Mouse (Mus musculus): ENCODE measurements around the gene Vps13d. TPM values are rescaled to one million over a fixed set of nuclear protein-coding genes. Genes with fewer than 3 reads are reported as not detected.
"Not testable (repeated sequence)": the region's sequence is repeated elsewhere in the genome, so short reads cannot be mapped to it uniquely, and the experiment has no call there.

The Vps13d gene
- polyA plus RNA-seq, 1 experiment from 2014 or later: 3.5 TPM

GRCm38 (mm10) chr4:145193406-145193805 lies 1.4 kb downstream of the Vps13d start:
- ATAC-seq (ENCODE audit: insufficient read depth): no peak

GRCm38 (mm10) chr4:145192686-145193085 lies 2.1 kb downstream of the Vps13d start:
- Histone ChIP-seq H3K9ac (no peak overlapping the region), H3K4me1 (replicated peaks) (peaks cover 52% of the 10 kb centered on the region), H3K27me3 (no peaks in the 10 kb centered on the region), H3K36me3 (replicated peaks) (peaks cover 29% of the 10 kb centered on the region), H3K4me2 (peak overlapping the region; percentile 90), H3K27ac (replicated peaks) (no peak overlapping the region), H3K9me3 (replicated peaks) (no peaks in the 10 kb centered on the region), H3K4me3 (replicated peaks) (peak overlapping the region; percentile 94; the same call in 1 of the 2 replicates)
- no peak for ATAC-seq (ENCODE audit: insufficient read depth)

More at GRCm38 (mm10) chr4:145193406-145193805, 1.4 kb downstream of the Vps13d start:
- peaks cover 24% of the 10 kb centered on the region for H3K36me3 ChIP-seq (replicated peaks)
- no peaks in the 10 kb centered on the region for H3K9me3 ChIP-seq (replicated peaks)
- 51% methylated on average over 3 of the region's 3 CpGs for WGBS (ENCODE audit: insufficient replicate concordance)
- peak overlapping the region; percentile 96; the same call in 1 of the 2 replicates for H3K9ac ChIP-seq
- peaks cover 57% of the 10 kb centered on the region for H3K4me1 ChIP-seq (replicated peaks)
- peak overlapping the region; percentile 90 for H3K4me2 ChIP-seq
- 0 out of 2 replicates have a peak overlapping the region, but pooled peaks have one; percentile 77 for H3K27ac ChIP-seq (replicated peaks)
- peak overlapping the region; percentile 94 for H3K4me3 ChIP-seq (replicated peaks)
- H3K27me3 ChIP-seq: no peaks in the 10 kb centered on the region

GRCm38 (mm10) chr4:145188561-145188960 lies 6.2 kb downstream of the Vps13d start:
- no peak overlapping the region for H3K4me3 ChIP-seq (replicated peaks)
- H3K9me3 ChIP-seq (replicated peaks): no peaks in the 10 kb centered on the region
- no peak overlapping the region for H3K27ac ChIP-seq (replicated peaks)
- no peak overlapping the region for H3K4me2 ChIP-seq
- H3K9ac ChIP-seq: no peak overlapping the region
- peaks cover 57% of the 10 kb centered on the region for H3K36me3 ChIP-seq (replicated peaks)
- H3K4me1 ChIP-seq (replicated peaks): peaks cover 17% of the 10 kb centered on the region
- no peak for ATAC-seq (ENCODE audit: insufficient read depth)
- no peaks in the 10 kb centered on the region for H3K27me3 ChIP-seq

- 64% methylated on average over 2 of the region's 2 CpGs for WGBS (ENCODE audit: insufficient replicate concordance)
- Histone ChIP-seq H3K27ac (replicated peaks) (no peak overlapping the region), H3K36me3 (replicated peaks) (peaks cover 60% of the 10 kb centered on the region), H3K27me3 (no peaks in the 10 kb centered on the region), H3K9me3 (replicated peaks) (no peaks in the 10 kb centered on the region), H3K4me2 (no peak overlapping the region), H3K9ac (no peak overlapping the region), H3K4me1 (replicated peaks) (peaks cover 8% of the 10 kb centered on the region), H3K4me3 (replicated peaks) (no peak overlapping the region)
- ATAC-seq (ENCODE audit: insufficient read depth): no peak
These were observed 7.2 kb downstream of the Vps13d start for GRCm38 (mm10) chr4:145187619-145188018.

- WGBS (ENCODE audit: insufficient replicate concordance): 87% methylated on average over 5 of the region's 5 CpGs
- Histone ChIP-seq H3K4me1 (replicated peaks) (no peaks in the 10 kb centered on the region), H3K4me2 (no peak overlapping the region), H3K27me3 (no peaks in the 10 kb centered on the region), H3K36me3 (replicated peaks) (peaks cover 66% of the 10 kb centered on the region), H3K27ac (replicated peaks) (no peak overlapping the region), H3K9ac (no peak overlapping the region), H3K4me3 (replicated peaks) (no peak overlapping the region), H3K9me3 (replicated peaks) (no peaks in the 10 kb centered on the region)
- no peak for ATAC-seq (ENCODE audit: insufficient read depth)
These were observed 15.8 kb downstream of the Vps13d start for GRCm38 (mm10) chr4:145178918-145179549.

- H3K4me1 ChIP-seq (replicated peaks); H3K27ac ChIP-seq (replicated peaks); H3K9ac ChIP-seq; ATAC-seq (ENCODE audit: insufficient read depth); H3K27me3 ChIP-seq; H3K4me3 ChIP-seq (replicated peaks); H3K4me2 ChIP-seq; H3K9me3 ChIP-seq (replicated peaks): not testable (repeated sequence)
- 85% methylated on average over 3 of the region's 3 CpGs for WGBS (ENCODE audit: insufficient replicate concordance)
- peaks cover 93% of the 10 kb centered on the region for H3K36me3 ChIP-seq (replicated peaks)
These were observed 29.3 kb downstream of the Vps13d start for GRCm38 (mm10) chr4:145165542-145165941.

- no peaks in the 10 kb centered on the region for H3K9me3 ChIP-seq (replicated peaks)
- H3K4me2 ChIP-seq: no peak overlapping the region
- H3K27me3 ChIP-seq: no peaks in the 10 kb centered on the region
- no peak overlapping the region for H3K4me3 ChIP-seq (replicated peaks)
- H3K4me1 ChIP-seq (replicated peaks): no peaks in the 10 kb centered on the region
- no peak for ATAC-seq (ENCODE audit: insufficient read depth)
- no peak overlapping the region for H3K27ac ChIP-seq (replicated peaks)
- no peak overlapping the region for H3K9ac ChIP-seq
- peaks cover 92% of the 10 kb centered on the region for H3K36me3 ChIP-seq (replicated peaks)
- 87% methylated on average over 4 of the region's 4 CpGs for WGBS (ENCODE audit: insufficient replicate concordance)
These were observed 30.7 kb downstream of the Vps13d start for GRCm38 (mm10) chr4:145164111-145164510.

- no peak overlapping the region for H3K9ac ChIP-seq
- H3K27me3 ChIP-seq: no peaks in the 10 kb centered on the region
- H3K36me3 ChIP-seq (replicated peaks): peaks cover 93% of the 10 kb centered on the region
- no peak overlapping the region for H3K4me2 ChIP-seq
- H3K4me1 ChIP-seq (replicated peaks): no peaks in the 10 kb centered on the region
- no peaks in the 10 kb centered on the region for H3K9me3 ChIP-seq (replicated peaks)
- ATAC-seq (ENCODE audit: insufficient read depth): no peak
- H3K27ac ChIP-seq (replicated peaks): no peak overlapping the region
- H3K4me3 ChIP-seq (replicated peaks): no peak overlapping the region
- 85% methylated on average over 1 of the region's 1 CpGs for WGBS (ENCODE audit: insufficient replicate concordance)
These were observed 33.6 kb downstream of the Vps13d start for GRCm38 (mm10) chr4:145161243-145161642.

GRCm38 (mm10) chr4:145155956-145156355 lies 38.8 kb downstream of the Vps13d start:
- H3K4me1 ChIP-seq (replicated peaks): no peaks in the 10 kb centered on the region
- no peak overlapping the region for H3K9ac ChIP-seq
- H3K27me3 ChIP-seq: no peaks in the 10 kb centered on the region
- WGBS (ENCODE audit: insufficient replicate concordance): 45% methylated on average over 8 of the region's 8 CpGs
- H3K27ac ChIP-seq (replicated peaks): no peak overlapping the region
- H3K9me3 ChIP-seq (replicated peaks): no peaks in the 10 kb centered on the region
- no peak overlapping the region for H3K4me2 ChIP-seq
- no peak overlapping the region for H3K4me3 ChIP-seq (replicated peaks)
- peak; percentile 53; the same call in 1 of the 2 replicates for ATAC-seq (ENCODE audit: insufficient read depth)
- peaks cover 90% of the 10 kb centered on the region for H3K36me3 ChIP-seq (replicated peaks)

GRCm38 (mm10) chr4:145151103-145151486 lies 43.7 kb downstream of the Vps13d start:
- Histone ChIP-seq H3K9ac (no peak overlapping the region), H3K9me3 (replicated peaks) (no peaks in the 10 kb centered on the region), H3K4me2 (no peak overlapping the region), H3K36me3 (replicated peaks) (peaks cover 90% of the 10 kb centered on the region), H3K4me3 (replicated peaks) (no peak overlapping the region), H3K27ac (replicated peaks) (no peak overlapping the region), H3K4me1 (replicated peaks) (no peaks in the 10 kb centered on the region), H3K27me3 (no peaks in the 10 kb centered on the region)
- 76% methylated on average over 1 of the region's 1 CpGs for WGBS (ENCODE audit: insufficient replicate concordance)
- no peak for ATAC-seq (ENCODE audit: insufficient read depth)

GRCm38 (mm10) chr4:145150345-145151102 lies 44.3 kb downstream of the Vps13d start:
- WGBS (ENCODE audit: insufficient replicate concordance): 79% methylated on average over 5 of the region's 5 CpGs
- Histone ChIP-seq H3K27me3 (no peaks in the 10 kb centered on the region), H3K9ac (no peak overlapping the region), H3K4me1 (replicated peaks) (no peaks in the 10 kb centered on the region), H3K36me3 (replicated peaks) (peaks cover 89% of the 10 kb centered on the region), H3K4me2 (no peak overlapping the region), H3K9me3 (replicated peaks) (no peaks in the 10 kb centered on the region), H3K4me3 (replicated peaks) (no peak overlapping the region), H3K27ac (replicated peaks) (no peak overlapping the region)
- no peak for ATAC-seq (ENCODE audit: insufficient read depth)

Data from liver, embryonic 15.5 days (tissue).